Mouse (Mus musculus): Measurements from ENCODE around the gene Trim67.

DNA sequence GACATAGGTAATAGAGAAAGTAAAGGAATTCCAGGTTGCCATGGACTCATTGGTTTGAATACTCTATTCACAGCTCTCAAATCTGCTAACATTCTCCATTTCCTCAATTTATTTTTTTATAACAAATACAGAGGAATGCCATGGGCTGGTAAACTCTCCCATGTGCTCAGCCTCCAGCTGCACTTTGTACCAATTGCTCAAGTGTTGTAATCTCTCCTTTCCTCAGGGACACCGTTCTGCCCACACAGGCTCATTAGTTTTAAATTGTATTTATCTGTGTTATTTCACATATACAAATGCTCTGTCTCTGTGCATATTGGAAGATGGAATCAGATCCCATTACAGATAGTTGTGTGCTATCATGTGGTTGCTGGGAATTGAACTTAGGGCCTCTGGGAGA, 60.6 kb downstream of the Trim67 start:
- no peak for TF ChIP-seq POLR2A (IDR thresholded peaks at IDR 0.05; ENCODE audit: borderline replicate concordance, low read depth, low read length)
- TF ChIP-seq CTCF (IDR thresholded peaks at IDR 0.05; ENCODE audit: low read depth, low read length): no peak
